Mouse (Mus musculus): ENCODE measurements around the gene Phtf2.

- TF ChIP-seq ZC3H11A (IDR thresholded peaks at IDR 0.05; ENCODE audit: borderline replicate concordance, low read depth, low read length) (no peak), HCFC1 (IDR thresholded peaks at IDR 0.05; ENCODE audit: borderline replicate concordance, insufficient read depth, low read length) (no peak), CHD2 (IDR thresholded peaks at IDR 0.05; ENCODE audit: low read depth, low read length) (no peak), ZNF384 (IDR thresholded peaks at IDR 0.05; ENCODE audit: low read depth, low read length) (no peak), MAFK (IDR thresholded peaks at IDR 0.05; ENCODE audit: insufficient read depth, low read depth, low read length) (no peak)
These were observed 29.8 kb upstream of the Phtf2 start for GRCm38 (mm10) chr5:20911741-20912140.
